In the genomic region with DNA sequence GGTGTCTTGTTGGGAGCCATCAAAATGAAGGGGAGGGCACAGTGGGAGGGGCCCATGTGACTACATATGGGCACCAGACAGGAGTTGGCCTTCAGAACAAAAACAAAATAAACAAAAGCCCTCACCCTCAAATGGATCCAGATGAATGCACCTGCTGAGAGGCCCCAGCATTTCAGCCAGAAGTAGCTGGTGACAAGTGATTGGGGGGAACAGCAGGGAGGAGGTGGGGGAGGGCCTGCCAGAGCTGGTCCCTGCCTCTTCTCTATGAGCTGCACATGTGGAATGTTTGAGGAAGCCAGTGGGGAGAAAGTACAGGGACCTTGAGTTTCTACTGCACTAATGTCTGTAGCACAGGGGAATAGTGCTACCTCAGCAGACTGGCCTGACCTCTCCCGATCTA, we compare ENCODE assay signal across 14 mouse cellular contexts.
A peak's percentile ranks its signal among the peaks of the same experiment; 100 is the strongest.
DNase-seq lines count a peak whose midpoint lies in the region; ATAC-seq lines count a peak whose summit lies in the region.
"Had no signal": no experiment of that assay in that cellular context is flagged by ENCODE, and none has a peak within 500 bp of the region (broad histone marks: within the 10 kb centered on the region; RNA-seq: fewer than 3 reads in every experiment).

No protein-coding gene starts in this region.

- H3K9ac ChIP-seq in kidney, embryonic 16.5 days (replicated peaks; ENCODE audit: low read length) = no peak overlapping the region
- H3K9ac ChIP-seq in forebrain, embryonic 15.5 days (replicated peaks) = no peak overlapping the region
- H3K9ac ChIP-seq: heart, embryonic 15.5 days had no signal

- no peak overlapping the region for H3K4me2 ChIP-seq in kidney, embryonic 16.5 days (replicated peaks; ENCODE audit: low read depth, low read length)
- no peak overlapping the region for H3K4me2 ChIP-seq in forebrain, embryonic 15.5 days (replicated peaks)
- H3K4me2 ChIP-seq: heart, embryonic 15.5 days; liver, embryonic 11.5 days had no signal

- H3K4me1 ChIP-seq in kidney, embryonic 16.5 days (ENCODE audit: insufficient read depth, low read length) = peaks cover 5% of the 10 kb centered on the region; the same call in 1 of the 2 replicates
- H3K4me1 ChIP-seq in forebrain, embryonic 15.5 days = peaks cover 5% of the 10 kb centered on the region; the same call in 1 of the 2 replicates

- H3K27ac ChIP-seq in kidney, embryonic 16.5 days (ENCODE audit: low read length) = no peak overlapping the region
- no peak overlapping the region for H3K27ac ChIP-seq in forebrain, embryonic 15.5 days (replicated peaks)
- H3K27ac ChIP-seq: heart, embryonic 15.5 days; layer of hippocampus, adult 2 months had no signal

- ATAC-seq in kidney, embryonic 16.5 days (ENCODE audit: low FRiP score, low TSS enrichment) = peak; percentile 78
- peak; percentile 29 for ATAC-seq in forebrain, embryonic 15.5 days (replicated peaks)

- 82% methylated on average over 1 of the region's 1 CpGs for WGBS in kidney, embryonic 16.5 days
- WGBS in forebrain, embryonic 15.5 days = 70% methylated on average over 1 of the region's 1 CpGs

- no peaks in the 10 kb centered on the region for H3K36me3 ChIP-seq in kidney, embryonic 16.5 days (ENCODE audit: insufficient read depth, low read length)
- H3K36me3 ChIP-seq in forebrain, embryonic 15.5 days = no peaks in the 10 kb centered on the region
- H3K36me3 ChIP-seq: heart, embryonic 15.5 days had no signal

- no peak overlapping the region for H3K4me3 ChIP-seq in kidney, embryonic 16.5 days (ENCODE audit: low read length)
- H3K4me3 ChIP-seq in forebrain, embryonic 15.5 days = no peak overlapping the region
- H3K4me3 ChIP-seq: erythroblast, embryonic 14.5 days; heart, embryonic 15.5 days; layer of hippocampus, adult 2 months had no signal

- no peaks in the 10 kb centered on the region for H3K27me3 ChIP-seq in kidney, embryonic 16.5 days (ENCODE audit: insufficient read depth, low read length)
- H3K27me3 ChIP-seq in forebrain, embryonic 15.5 days = no peaks in the 10 kb centered on the region
- H3K27me3 ChIP-seq: heart, embryonic 15.5 days had no signal

- H3K9me3 ChIP-seq in kidney, embryonic 16.5 days (ENCODE audit: low read length) = no peaks in the 10 kb centered on the region
- no peaks in the 10 kb centered on the region for H3K9me3 ChIP-seq in forebrain, embryonic 15.5 days
- H3K9me3 ChIP-seq: heart, embryonic 15.5 days had no signal

- DNase-seq in kidney, postnatal 36 days = no peak
- peak; percentile 15 for DNase-seq in R1 (ENCODE audit: low read depth, low spot score)
- DNase-seq in embryo, embryonic 10 days (ENCODE audit: low spot score) = peak; percentile 43
- no peak for DNase-seq in cerebellum, adult 11-12 months
- DNase-seq in heart, adult 9 months (ENCODE audit: low spot score in 2 of 2) = no peak
- DNase-seq: cerebellum, postnatal 14 days; right cerebral cortex, postnatal 4 days; thymus, postnatal 36 days had no signal

Comparison
In these comparisons a context has a peak if more than half of its experiments do, and no peak if none do; other contexts are left out.
1. DNase-seq: peak in R1 (single experiment) and embryo, embryonic 10 days (single experiment); none in kidney, postnatal 36 days (0 of 2), cerebellum, adult 11-12 months (single experiment) and heart, adult 9 months (0 of 2).